ENCODE assay signal across 8 mouse cellular contexts in genomic region chr4:70535711-70536311, GRCm38 (mm10). TPM values are rescaled to one million over a fixed set of nuclear protein-coding genes. Genes with fewer than 3 reads are reported as not detected.
DNase-seq lines count a peak whose midpoint lies in the region; ATAC-seq and TF ChIP-seq lines count a peak whose summit lies in the region.

No protein-coding gene starts in this region.

- H3K36me3 ChIP-seq in intestine, embryonic 15.5 days: no peaks in the 10 kb centered on the region
- H3K36me3 ChIP-seq in liver, embryonic 14.5 days (replicated peaks; ENCODE audit: control insufficient read depth, insufficient read depth, low read depth): no peaks in the 10 kb centered on the region
- H3K36me3 ChIP-seq in myocyte (ENCODE audit: control insufficient read depth, insufficient read depth): no peaks in the 10 kb centered on the region

- peaks cover 5% of the 10 kb centered on the region for H3K4me1 ChIP-seq in intestine, embryonic 15.5 days (replicated peaks)
- H3K4me1 ChIP-seq in liver, embryonic 14.5 days (replicated peaks; ENCODE audit: control insufficient read depth in 2 of 2, insufficient read depth in 2 of 2, low read length in 1 of 2): peaks cover 5 to 13% of the 10 kb centered on the region in 2 experiments

- no peak for TF ChIP-seq POLR2A in myocyte (IDR thresholded peaks at IDR 0.05; ENCODE audit: insufficient read length, low read depth)

- H3ac ChIP-seq in myocyte (ENCODE audit: control insufficient read depth, insufficient read length): peak overlapping the region; percentile 51

- H3K27ac ChIP-seq in intestine, embryonic 15.5 days: 0 out of 2 replicates have a peak overlapping the region, but pooled peaks have one; percentile 18
- H3K27ac ChIP-seq in liver, embryonic 14.5 days: no peak overlapping the region

- WGBS in intestine, embryonic 15.5 days: 7% methylated on average over 7 of the region's 7 CpGs
- WGBS in liver, embryonic 14.5 days (ENCODE audit: insufficient replicate concordance): 36% methylated on average over 7 of the region's 7 CpGs

- H3K9ac ChIP-seq in intestine, embryonic 15.5 days: peak overlapping the region; percentile 78
- H3K9ac ChIP-seq in liver, embryonic 14.5 days (replicated peaks): peak overlapping the region; percentile 86

- no peaks in the 10 kb centered on the region for H3K27me3 ChIP-seq in intestine, embryonic 15.5 days (replicated peaks)
- no peaks in the 10 kb centered on the region for H3K27me3 ChIP-seq in liver, embryonic 14.5 days (ENCODE audit: control insufficient read depth, insufficient read depth, low read length)
- H3K27me3 ChIP-seq in myocyte (ENCODE audit: control insufficient read depth, insufficient read depth, insufficient read length): no peaks in the 10 kb centered on the region

- TF ChIP-seq CTCF in liver, embryonic 14.5 days (IDR thresholded peaks at IDR 0.05; ENCODE audit: low read depth): no peak

- H3K4me2 ChIP-seq in intestine, embryonic 15.5 days (replicated peaks): peak overlapping the region; percentile 81
- peak overlapping the region; percentile 91 for H3K4me2 ChIP-seq in liver, embryonic 14.5 days (ENCODE audit: low read depth)
- H3K4me2 ChIP-seq in myocyte (ENCODE audit: low read depth): peak overlapping the region; percentile 99

- peak overlapping the region; percentile 78 for H3K4me3 ChIP-seq in intestine, embryonic 15.5 days (replicated peaks)
- H3K4me3 ChIP-seq in liver, embryonic 14.5 days (ENCODE audit: insufficient read depth in 1 of 2, low read depth in 2 of 2, low read length in 2 of 2): peak overlapping the region; percentile 70 to 87
- H3K4me3 ChIP-seq in myocyte: peak overlapping the region; percentile 49

- H3K9me3 ChIP-seq in intestine, embryonic 15.5 days: no peaks in the 10 kb centered on the region
- no peaks in the 10 kb centered on the region for H3K9me3 ChIP-seq in liver, embryonic 14.5 days (ENCODE audit: control insufficient read depth, low read length)

- peak; percentile 9 to 15 for DNase-seq in thymus, adult 18-20 months
- DNase-seq in thymus, postnatal 25 days: no peak
- DNase-seq in embryo, embryonic 10 days (ENCODE audit: low spot score): peak; percentile 57
- DNase-seq in heart, adult 11 months: peak; percentile 98
- no peak for DNase-seq in liver, embryonic 14.5 days (ENCODE audit: low read depth in 3 of 3, low spot score in 3 of 3)
- DNase-seq in yolk sac, embryonic 10.5 days (ENCODE audit: low spot score): no peak

- ATAC-seq in intestine, embryonic 15.5 days: peak; percentile 1; the same call in 1 of the 2 replicates
- no peak for ATAC-seq in liver, embryonic 14.5 days (ENCODE audit: insufficient read depth)

- no peak for TF ChIP-seq EP300 in liver, embryonic 14.5 days (IDR thresholded peaks at IDR 0.05; ENCODE audit: low read depth)

- H3K79me2 ChIP-seq in myocyte (ENCODE audit: control insufficient read depth, insufficient read depth): peaks cover 3% of the 10 kb centered on the region

TF ChIP-seq in myocyte, 11 proteins besides CTCF, POLR2A, EP300 and RAD21:
- TF ChIP-seq POLR2AphosphoS2 (IDR thresholded peaks at IDR 0.05; ENCODE audit: insufficient read length, low read depth) (peak; percentile 41), MYOD1 (IDR thresholded peaks at IDR 0.05; ENCODE audit: control insufficient read depth in 1 of 3, insufficient read length in 2 of 3, low read depth in 2 of 3) (no peak)

RNA-seq across cellular contexts. Expression of gene Megf9, which starts 1.0 kb away (rescaled TPM):
- polyA plus RNA-seq in intestine, embryonic 15.5 days (2015; fragmentation: Nextera tagmentation; extraction: Ambion mirVana): 5.3 and 5.5 TPM in 2 replicates
- 1.5 and 1.8 TPM in 2 replicates for polyA plus RNA-seq in liver, embryonic 14.5 days (2012; rRNA removed)
- polyA plus RNA-seq in liver, embryonic 14.5 days (2014; fragmentation: Nextera tagmentation; extraction: Ambion mirVana): 3.3 and 3.6 TPM in 2 replicates
- 2.6 TPM for polyA plus RNA-seq in myocyte (2012; fragmentation: generic; extraction: Trizol)

Comparison
In these comparisons a context has a peak if more than half of its experiments do, and no peak if none do; other contexts are left out.
1. DNase-seq: peak in thymus, adult 18-20 months (2 of 2), embryo, embryonic 10 days (single experiment) and heart, adult 11 months (single experiment); none in thymus, postnatal 25 days (single experiment), liver, embryonic 14.5 days (0 of 3) and yolk sac, embryonic 10.5 days (single experiment).
2. Peak in every context shown above with its lines, with median percentiles within 50 percentile points of each other: H3K4me2 ChIP-seq and H3K4me3 ChIP-seq.